Mouse (Mus musculus) cerebral cortex, adult 2 months (tissue): ENCODE measurements around the gene Gm40193.

ENCODE experiments used
- WGBS: fragments of 180-500 bp; shearing (Covaris S2); methylation state at CpG from one replicate; pipeline ENCODE4 v1.1.7; 2018; 5-methylcytosine and 5-hydroxymethylcytosine counted together

Gene Gm40193

DNA sequence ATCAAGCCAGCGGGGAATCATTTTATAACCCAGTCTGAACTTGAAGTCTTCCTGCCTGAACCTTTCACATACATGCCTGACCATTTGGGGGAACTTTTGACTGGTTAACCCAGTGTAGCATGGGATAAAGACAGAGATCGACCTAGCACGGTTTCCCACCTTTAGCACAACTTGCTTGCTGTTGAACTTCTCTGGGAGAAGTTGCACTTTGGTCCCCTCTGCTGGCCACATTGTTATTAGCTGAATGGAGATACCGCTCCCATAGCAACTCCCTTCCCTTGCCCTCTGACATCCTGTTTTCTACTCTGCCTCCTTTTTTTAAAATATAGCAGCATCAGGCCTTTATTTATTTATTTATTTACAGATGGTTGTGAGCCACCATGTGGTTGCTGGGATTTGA lies 26.4 kb downstream of the Gm40193 start:
- WGBS: 26% methylated on average over 4 of the region's 4 CpGs

GRCm38 (mm10) chr11:70504970-70505369 lies 27.8 kb downstream of the Gm40193 start, which contains the start of gene Tm4sf5:
Gene Tm4sf5, plus strand, starts transcription at chr11:70505244.
- 85% methylated on average over 9 of the region's 9 CpGs for WGBS

GRCm38 (mm10) chr11:70502018-70502417 lies 30.7 kb downstream of the Gm40193 start:
- 83% methylated on average over 3 of the region's 3 CpGs for WGBS

DNA sequence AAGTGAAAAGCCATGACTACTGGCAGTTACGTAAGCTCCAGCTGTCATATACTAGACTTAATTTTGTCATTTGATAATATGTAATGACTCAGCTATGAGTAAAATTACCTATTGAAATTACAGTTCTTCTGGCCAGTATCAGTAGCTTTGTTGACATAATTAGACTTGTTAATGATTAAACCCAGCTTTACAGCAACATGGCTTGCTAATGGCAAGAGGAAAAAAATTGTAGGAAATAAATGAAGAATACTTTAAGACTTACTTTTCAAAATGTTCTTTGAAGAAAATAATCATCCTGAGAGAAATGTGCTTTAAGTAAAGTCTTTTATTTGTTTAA lies 32.3 kb downstream of the Gm40193 start:
- 94% methylated on average over 1 of the region's 1 CpGs for WGBS

DNA sequence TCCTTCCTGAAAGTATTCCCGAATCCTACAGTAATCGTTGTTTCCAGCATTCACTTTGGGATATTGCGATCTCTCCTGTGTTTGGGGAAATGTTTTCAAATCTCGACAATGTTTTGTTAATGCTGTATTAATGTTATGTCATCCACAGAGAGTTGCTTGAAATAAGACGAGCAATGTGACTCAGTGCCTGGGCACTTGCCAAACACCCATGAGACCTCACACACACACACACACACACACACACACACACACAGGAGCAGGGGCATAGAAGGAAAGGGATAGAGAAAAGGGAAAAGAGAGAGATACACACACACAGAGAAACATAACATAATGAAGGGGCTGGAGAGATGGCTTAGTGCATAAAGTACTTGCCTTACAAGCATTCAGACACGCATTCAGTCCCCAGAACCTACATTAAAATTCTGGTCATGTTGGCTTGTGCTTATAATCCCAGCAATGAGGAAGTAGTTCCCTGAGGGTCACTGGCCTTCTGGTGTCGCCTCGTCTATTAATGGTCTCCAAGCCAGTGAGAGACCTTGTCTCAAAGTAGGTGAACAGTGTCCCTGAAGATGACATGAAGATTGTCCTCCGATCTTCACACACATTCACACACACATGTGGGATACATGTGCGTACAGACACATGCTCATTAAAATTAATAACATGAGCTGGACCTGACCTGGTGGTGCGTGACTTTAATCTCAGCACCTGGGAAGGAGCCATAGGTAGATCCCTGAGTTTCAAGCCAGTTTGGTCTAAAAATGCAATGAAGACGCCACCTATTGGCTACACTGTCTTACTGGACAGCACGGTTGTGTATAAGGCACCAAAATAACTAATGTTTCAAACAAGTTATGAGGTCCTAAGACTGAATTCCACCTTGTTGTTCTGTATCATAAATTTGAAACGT lies 32.9 kb downstream of the Gm40193 start:
- 67% methylated on average over 14 of the region's 14 CpGs for WGBS

DNA sequence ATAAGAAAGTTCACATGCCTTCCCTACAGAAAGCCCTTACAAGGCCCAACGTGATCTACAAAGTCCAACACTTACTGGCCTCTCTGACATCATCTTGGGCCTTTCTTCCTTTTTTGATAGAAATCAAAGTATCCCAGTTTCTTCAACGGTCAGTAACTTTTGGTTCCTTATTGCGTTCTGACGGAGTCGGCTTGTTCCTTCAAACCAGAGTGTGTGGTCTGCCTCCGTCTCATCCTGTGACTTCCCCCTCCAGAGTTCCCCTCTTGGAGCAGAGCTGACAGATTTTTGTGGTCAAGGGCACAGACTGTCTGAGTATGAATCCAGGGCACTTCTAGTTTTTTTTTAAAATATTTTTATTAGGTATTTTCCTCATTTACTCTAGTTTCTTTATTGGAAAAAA lies 43.1 kb downstream of the Gm40193 start:
- WGBS: 86% methylated on average over 6 of the region's 6 CpGs

DNA sequence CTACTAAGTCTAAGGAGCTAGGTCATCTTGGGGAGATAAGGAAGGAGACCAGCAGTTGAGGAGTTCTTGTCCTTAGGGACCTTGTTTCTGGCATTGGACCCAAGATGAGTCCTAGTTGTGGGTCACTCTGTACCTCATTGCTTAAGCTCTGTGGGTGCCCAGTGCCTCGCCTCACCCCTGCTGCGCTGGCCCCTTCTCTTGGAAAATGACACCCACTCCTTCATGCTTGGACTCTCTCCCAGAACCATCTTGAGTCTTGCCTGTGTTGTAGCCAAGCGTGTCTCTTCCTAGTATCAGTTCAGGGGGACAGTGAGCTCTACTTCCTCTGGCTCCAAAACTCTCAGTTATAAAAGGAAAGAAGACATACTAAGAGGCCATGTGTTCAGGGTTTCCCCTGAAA lies 43.6 kb downstream of the Gm40193 start:
- WGBS: 49% methylated on average over 3 of the region's 3 CpGs

DNA sequence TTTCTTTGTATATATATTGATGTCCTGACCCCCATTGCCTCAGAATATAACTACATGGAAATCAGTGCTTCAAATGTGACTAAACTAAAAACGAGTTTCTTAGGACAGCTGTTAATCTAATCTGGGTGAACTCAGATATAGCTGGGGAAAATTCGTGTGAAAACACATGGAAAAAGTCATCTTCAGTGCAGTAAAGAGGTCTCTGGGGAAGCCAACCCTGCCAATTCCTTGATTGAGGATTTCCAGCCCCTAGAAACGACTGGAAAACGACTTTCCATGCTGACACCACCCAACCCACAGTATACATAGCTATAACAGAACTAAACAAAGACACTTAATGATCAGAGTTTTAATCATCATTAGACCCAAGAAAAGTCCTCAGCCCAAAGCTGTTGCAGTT lies 44.9 kb downstream of the Gm40193 start:
- 57% methylated on average over 4 of the region's 4 CpGs for WGBS

DNA sequence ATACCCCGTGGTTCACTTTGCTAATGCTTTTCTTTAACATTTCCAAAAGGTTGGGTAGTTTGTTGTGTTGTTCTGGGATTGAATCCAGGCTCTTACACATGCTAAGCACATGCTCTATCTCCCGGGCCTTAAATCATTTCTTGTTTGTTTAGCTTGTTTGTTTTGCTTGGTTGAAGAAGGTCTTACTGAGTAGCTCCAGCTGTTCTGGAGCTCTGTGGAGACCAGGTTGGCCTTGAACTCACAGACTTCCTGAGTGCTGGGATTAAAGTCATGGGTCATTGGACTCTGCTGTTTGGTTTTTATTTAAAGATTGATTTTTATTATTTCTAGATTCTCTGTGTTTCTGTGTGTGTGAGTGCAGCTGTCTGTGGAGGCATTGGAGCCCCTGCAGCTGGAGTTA lies 47.2 kb downstream of the Gm40193 start:
- 55% methylated on average over 2 of the region's 2 CpGs for WGBS
